Mouse (Mus musculus) induced T-regulatory cell, adult 2 months (primary cell): ENCODE results near the gene Ezr.
"Not testable (repeated sequence)": the region's sequence is repeated elsewhere in the genome, so short reads cannot be mapped to it uniquely, and the experiment has no call there.

Experiments
- DNase-seq: peaks from one replicate; pipeline ENCODE4 v3.0.0-alpha.2; 2012; ENCODE audit warnings: low read depth

The Ezr gene

DNA sequence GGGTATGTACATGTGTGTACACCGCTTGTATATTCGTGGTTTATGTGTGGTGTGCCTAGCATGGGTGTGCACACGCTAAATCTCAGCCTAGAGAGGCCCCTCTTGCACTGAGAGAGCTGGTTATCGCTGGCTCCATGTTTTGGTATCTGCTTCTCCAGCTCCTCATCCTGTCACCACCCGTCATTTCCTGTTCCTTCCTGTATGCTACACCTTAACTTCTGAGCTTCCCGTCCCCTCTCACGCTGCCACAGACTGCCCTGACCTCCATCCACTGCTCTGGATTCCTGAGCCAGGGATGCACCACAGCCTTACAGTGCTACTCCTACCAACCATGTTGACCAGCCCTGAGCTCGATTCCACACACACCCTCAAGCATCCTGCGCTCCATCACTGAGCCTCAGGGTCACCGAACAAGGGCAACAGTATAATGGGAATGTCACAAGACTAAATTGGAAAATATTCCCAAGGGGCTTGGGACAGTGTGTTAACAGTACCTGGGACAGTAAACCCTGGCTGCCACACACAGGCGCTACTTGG is 39.5 kb downstream of the Ezr start:
- peak; percentile 66 for DNase-seq

DNA sequence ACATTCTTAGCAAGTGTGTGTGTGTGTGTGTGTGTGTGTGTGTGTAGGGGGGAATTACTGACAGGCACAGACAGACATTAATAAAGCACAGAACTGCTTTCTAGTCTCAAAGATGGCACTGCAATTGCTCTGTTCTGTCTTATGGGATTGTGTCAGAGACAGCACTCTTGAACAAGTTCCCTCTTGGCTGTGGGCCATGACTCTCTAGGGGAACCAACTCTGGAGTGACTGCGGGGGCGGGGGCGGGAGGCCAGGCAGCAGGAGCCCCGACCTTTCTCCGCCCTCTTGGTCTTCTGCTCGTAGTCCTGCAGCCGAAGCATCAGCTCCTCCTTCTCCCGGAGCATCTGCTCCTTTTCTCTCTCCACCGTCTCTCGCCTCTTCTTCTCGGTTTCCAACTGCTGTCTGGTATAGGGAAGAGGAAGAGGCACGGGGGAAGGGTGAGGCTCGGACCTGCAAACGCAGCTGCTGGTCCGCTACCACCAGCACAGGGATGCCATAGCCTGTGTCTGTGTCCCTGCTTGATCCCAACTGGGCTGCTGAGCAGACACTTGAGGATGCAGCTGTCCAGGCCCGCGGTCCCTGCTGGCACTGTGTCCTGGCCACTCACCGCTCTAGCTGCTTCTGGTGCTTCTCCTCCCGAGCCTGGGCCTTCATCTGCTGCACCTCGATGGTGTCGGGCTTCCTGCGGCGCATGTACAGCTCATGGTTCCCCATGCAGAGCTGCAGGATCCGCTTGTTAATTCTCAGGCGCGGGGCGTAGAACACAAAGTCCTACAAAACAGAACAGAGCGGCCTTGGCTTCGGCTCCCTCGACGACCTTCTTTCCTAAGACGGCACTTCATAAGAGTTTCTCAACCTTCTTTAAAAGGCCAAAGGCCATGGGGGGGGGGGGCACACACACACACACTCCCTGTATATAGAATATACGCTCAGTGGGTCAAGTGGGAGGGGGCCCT is 40.2 kb downstream of the Ezr start:
- DNase-seq: no peak

DNA sequence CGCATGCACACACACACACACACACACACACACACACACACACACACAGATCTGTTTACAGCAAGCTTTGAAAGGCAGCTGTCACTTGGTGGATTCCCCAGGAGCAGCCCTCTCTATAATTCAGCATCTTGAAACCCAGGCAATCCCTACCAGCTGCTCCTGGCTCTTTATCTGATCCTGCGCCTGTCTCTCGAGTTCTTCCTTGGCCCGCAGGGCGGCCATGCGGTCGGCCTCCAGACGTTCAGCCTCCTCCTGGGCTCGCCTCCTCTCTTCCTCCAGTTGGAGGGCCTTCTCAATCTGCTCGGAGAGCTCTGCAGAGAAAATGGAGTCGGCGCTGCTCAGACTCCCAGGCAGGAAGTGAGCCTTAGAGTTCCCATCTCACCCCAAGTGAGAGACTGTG is 41.3 kb downstream of the Ezr start:
- DNase-seq: no peak

DNA sequence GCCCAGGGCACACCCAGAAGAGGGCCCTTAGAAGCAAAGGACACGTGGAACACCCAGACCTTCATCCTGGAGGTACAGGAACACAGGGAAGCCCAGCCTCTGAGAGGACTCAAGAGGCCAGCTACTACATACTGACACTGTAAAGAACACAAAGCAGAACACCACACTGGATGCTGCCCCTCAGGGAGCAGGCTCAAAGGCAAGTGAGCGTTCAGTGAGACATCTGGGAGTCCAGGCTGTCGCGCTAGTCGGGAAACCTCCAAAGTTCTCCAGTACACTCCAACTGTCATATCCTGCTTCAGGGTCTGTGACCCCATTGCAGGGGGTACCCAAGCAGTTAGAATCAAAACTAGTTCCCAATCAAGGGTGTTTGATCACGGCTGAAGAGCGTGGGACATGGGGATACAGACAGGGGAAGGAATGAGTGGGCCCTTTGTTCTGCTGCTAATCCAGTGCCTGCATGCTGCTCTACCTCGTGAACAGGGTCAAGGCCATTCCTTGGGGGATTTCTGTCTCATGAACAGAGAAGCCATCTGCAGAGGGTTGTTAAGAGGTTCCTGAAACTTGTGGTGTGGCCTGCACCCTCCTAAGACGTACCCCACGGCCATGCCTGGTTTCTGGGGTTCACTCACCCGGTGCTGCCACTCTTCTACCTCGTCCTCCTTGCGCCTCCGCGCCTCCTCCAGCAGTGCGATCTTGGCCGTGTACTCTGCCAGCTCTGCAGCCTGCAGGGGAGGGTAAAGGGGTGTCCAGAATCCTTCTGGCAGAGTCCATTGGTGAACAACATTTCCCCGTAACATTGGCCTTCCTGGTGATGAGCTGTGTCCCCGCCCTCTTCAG is 42.0 kb downstream of the Ezr start:
- DNase-seq: no peak

DNA sequence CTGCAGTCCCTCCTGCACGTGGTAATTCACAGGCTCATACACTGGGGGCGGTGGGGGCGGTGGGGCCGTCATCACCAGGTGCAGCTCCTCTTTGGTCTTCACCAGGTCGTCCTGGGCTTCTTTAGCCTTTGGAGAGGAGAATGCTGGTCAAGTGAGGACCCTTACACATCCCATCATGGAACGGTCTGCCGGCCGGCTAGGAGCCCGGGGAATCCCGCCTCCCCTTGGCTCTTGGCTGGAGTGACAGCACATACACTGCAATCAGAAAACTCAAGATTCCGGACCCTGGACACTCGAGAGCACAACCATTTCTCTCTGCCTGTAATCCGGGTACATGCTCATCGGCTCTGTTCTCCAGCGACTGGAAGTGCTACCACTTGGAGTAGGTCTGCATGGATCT is 42.8 kb downstream of the Ezr start:
- DNase-seq: no peak

DNA sequence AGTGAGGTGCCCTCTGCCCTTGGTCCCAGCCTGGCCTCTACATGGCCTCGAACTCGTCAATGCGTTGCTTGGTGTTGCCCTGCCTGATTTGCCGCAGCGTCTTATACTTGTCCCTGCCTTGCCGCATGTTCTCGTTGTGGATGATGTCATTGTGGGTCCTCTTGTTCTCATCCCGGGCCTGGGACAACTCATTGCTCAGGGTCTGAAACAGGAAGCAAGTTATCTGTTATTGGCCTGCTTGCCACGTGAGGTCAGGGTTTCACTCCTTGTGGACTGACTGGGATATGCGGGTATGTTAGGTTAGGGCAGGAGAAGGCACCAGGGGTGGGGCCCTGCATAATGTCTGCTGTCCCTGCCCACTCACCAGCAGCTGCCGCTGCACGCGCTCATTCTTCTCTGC is 43.3 kb downstream of the Ezr start:
- DNase-seq: no peak

DNA sequence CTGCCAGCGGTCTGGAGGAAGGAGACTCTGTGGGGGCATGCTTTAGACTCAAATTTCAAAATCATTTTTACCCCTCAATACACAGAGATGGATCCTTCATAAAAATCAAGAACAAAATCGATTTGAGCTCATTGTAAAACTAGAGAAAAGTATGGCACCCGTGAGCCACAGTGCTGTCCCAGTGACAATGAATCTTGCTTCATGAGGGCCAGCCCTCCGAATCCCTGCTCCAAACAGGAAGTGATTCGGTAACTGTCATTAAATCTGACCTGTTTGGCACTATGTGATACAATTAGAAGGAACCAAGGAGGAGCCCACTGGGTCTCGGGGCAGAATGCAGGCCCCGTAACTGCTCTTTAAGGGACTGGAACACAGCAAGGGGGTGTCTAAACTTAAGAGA is 43.7 kb downstream of the Ezr start:
- no peak for DNase-seq

DNA sequence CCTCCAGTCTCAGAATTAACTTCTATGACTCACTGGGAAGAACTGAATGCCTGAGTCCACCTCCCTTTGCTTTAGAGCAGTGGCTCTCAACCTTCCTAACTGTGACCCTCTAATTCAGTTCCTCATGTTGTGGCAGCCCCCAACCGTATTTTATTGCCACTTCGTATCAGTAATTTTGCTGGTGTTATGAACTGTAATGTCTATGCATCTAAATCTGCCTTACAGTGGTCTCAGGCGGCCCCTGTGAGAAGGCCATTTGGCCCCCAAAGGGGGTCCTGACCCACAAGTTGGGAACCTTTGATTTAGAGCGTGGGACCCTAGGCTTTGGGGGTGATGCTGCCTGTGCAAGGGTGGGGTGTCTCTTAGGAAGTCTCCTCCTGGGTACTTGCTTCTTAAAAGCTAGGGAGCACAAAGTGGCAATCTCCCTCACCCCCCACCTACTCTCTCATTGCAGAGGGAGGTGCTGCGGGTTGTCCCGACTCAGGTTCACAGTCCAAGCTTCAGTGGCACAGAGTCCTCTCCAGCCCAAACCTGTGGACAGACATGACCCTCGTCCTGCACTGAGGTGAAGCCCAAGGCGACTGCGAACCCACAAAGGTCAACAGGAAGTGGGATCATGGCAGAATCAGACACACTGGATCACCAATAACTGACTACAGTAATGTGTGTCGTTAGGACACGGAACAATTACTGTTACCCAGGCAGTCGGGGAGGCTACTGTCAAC is 45.1 kb downstream of the Ezr start:
- no peak for DNase-seq

DNA sequence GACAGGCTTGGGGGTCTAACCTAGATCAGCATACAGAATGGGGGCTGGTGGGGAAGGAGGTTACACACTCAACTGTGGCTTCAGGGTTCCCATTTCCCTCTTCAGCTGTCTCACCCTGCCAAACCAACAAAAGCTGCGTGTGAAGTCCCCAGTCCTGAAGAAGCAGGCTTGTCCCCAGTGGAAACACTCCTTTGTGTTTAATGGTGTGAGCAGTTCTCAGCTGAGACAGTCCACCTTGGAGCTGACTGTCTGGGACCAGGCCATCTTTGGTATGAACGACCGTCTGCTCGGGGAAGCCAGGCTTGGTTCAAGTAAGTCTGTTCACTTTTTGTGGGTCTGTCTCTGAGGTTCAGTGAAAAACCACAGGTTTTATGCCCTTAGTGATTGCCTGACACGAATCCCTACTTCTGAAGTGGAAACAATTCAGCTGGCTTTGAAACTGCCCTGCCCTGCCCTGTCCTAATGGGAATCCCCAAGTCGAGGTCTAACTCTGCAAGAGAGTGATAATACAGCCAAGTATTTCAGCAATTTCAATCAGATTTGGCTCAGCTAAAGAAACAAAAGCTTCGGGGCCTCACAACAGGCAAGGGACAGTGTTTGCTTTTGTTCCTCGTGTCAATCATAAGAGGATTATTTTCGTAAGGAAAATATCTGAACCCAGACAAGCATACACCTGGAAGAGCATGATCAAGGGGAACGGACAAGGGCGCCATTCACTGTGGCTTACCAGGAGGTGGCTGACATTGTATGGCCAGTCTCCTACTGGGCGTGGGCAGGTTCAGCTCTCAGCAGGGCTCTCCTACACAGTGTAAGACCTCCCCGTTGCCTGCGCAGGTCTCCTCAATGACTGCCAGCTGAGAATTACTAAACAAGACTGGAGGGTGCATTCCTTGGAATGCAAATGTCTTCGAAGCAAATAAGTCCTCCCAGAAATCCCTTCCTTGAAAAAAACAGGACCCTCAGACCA is 46.0 kb downstream of the Ezr start:
- no peak for DNase-seq

- peak; percentile 15 for DNase-seq
Observed at GRCm38 (mm10) chr17:6734746-6735441, 47.7 kb downstream of the Ezr start.

GRCm38 (mm10) chr17:6733322-6733875 is 49.2 kb downstream of the Ezr start:
- peak; percentile 11 for DNase-seq

- peak; percentile 7 for DNase-seq
Observed at GRCm38 (mm10) chr17:6732665-6733064, 49.9 kb downstream of the Ezr start.

DNA sequence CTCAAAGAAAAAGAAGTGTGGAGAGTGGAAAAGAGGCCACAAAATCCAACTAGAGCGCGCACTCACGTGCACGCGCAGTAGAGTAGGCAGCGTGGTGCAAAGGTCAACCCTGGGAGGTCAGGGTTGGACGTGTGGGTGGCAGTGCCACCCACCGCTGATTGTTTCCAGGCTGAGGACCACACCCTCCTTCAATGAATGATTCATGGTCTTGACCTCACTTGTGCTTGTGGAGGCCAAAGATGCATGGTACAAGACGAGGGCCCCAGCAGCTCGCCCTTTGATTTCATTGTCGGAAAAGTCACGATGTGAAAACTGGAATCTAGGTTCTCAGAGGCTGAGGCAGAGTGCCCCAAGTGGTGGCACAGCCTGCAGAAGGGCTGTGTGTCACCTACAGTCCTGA is 51.0 kb downstream of the Ezr start:
- peak; percentile 15 for DNase-seq

DNA sequence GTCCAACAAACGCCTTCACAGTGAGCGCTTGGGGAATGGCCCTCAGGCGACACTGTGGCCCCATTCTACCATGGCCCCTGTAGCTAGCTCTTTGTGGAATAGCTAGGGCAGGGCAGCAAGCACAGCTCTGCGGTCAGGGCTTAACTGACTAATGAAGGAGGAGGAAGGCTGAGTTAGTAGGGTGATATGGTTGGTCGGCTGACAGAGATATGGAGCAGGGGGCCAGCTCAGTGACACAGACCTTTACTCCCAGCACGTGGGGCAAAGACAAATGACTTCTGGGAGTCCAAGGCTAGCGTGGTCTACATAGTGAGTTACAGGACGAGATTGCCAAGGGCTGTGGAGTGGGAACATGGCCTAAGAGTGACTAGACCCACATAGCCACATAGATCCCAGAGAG is 51.5 kb downstream of the Ezr start:
- DNase-seq: no peak

DNA sequence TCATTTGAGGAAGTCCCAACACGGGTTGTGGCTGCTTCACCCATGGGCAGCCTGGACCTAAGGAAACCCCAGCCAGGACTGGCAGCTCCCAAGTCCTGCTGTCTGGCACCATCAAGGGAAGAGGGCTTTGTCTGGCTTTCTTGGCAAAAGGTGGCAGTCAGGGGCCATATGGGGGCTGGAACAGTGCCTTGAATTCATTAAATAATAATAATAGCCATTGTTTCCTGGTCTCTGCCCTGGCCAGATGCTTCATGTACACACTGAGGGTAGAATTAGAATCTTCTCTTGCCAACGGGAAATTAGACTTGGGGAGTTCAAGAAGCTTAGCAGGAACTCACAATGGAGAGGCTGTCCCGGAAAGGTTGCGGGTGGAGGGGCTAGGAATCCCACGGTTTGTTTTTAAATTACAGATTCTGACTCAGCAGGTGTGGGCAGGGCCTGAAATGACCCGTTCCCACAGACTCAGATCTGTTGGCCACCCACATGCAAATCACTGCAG is 53.3 kb downstream of the Ezr start:
- DNase-seq: no peak

DNA sequence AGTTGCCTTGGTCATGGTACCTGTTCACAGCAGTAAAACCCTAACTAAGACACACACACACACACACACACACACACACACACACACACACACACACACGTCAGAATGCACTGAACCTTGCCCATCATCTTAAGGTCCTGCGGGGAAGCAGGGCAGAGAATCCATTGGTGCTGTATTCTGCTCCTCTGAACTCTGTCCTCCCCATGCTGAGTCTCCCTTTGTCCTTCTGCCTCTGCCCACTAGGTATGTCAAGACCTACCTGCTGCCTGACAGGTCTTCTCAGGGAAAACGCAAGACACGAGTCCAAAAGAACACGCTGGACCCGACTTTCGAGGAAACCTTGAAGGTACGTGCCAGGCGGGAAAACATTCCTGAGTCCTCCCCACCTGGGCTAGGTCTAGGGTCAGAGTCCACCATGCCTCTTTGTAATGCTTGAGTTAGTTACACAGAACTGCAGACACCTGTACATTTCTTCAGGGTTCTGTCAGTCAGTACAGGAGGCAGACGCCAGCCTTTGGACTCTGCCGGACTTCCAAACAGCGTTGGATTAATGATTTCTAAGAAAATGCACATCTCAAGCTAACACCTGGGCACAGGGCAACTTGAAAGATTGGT is 54.5 kb downstream of the Ezr start:
- no peak for DNase-seq

GRCm38 (mm10) chr17:6713944-6714343 is 68.6 kb downstream of the Ezr start:
- DNase-seq: not testable (repeated sequence)

- DNase-seq: not testable (repeated sequence)
Observed at GRCm38 (mm10) chr17:6713483-6713882, 69.1 kb downstream of the Ezr start.

GRCm38 (mm10) chr17:6708194-6708593 is 74.4 kb downstream of the Ezr start:
- not testable (repeated sequence) for DNase-seq
